Mouse (Mus musculus) heart, embryonic 15.5 days (tissue): ENCODE data around the gene Tspan14. TPM values are rescaled to one million over a fixed set of nuclear protein-coding genes. Genes with fewer than 3 reads are reported as not detected.

Experiments used
- ATAC-seq: fragments of 200-750 bp; cut with Nextera tagmentation; replicated peaks from 2 replicates; pipeline ENCODE4 v1.8.0; 2017; ENCODE audit warnings: low read depth, moderate TSS enrichment; ENCODE audit not compliant: insufficient number of reproducible peaks, insufficient read depth, low FRiP score
- H3K27ac ChIP-seq: fragments of 300-500 bp; sonication (generic); 2 replicates; pipeline ENCODE4 v1.5.1; 2015; ENCODE audit warnings: mild to moderate bottlenecking, inconsistent platforms
- H3K27me3 ChIP-seq: fragments of 300-500 bp; sonication (generic); 2 replicates; pipeline ENCODE4 v1.6.1; 2015; ENCODE audit warnings: inconsistent platforms
- H3K36me3 ChIP-seq: fragments of 300-500 bp; sonication (generic); 2 replicates; pipeline ENCODE4 v1.6.1; 2015; ENCODE audit warnings: mild to moderate bottlenecking, inconsistent platforms
- H3K4me1 ChIP-seq: fragments of 300-500 bp; sonication (generic); replicated peaks from 2 replicates; pipeline ENCODE4 v1.6.1; 2015; ENCODE audit warnings: inconsistent platforms
- H3K4me2 ChIP-seq: fragments of 300-500 bp; sonication (generic); 2 replicates; pipeline ENCODE4 v1.6.1; 2015; ENCODE audit warnings: inconsistent platforms, mild to moderate bottlenecking, moderate library complexity
- H3K4me3 ChIP-seq: fragments of 300-500 bp; sonication (generic); 2 replicates; pipeline ENCODE4 v1.5.1; 2015; ENCODE audit warnings: mild to moderate bottlenecking, inconsistent platforms
- H3K9ac ChIP-seq: fragments of 300-500 bp; sonication (generic); 2 replicates; pipeline ENCODE4 v1.6.1; 2015; ENCODE audit warnings: mild to moderate bottlenecking, inconsistent platforms
- H3K9me3 ChIP-seq: fragments of 300-500 bp; sonication (generic); replicated peaks from 2 replicates; pipeline ENCODE4 v1.6.1; 2016; ENCODE audit warnings: inconsistent platforms
- WGBS: fragments of 180-500 bp; shearing (Covaris S2); methylation state at CpG from one replicate; pipeline ENCODE4 v1.1.7; 2015; ENCODE audit warnings: mixed read lengths; 5-methylcytosine and 5-hydroxymethylcytosine counted together
- polyA plus RNA-seq: library from polyadenylated mRNA; unstranded; fragments of >200 nt; fragmentation: Nextera tagmentation; extraction: Ambion mirVana; gene quantifications from 2 replicates; pipeline ENCODE4 v1.2.1, GENCODE M21; 2015

Tspan14 gene
- polyA plus RNA-seq, 1 experiment from 2014 or later = 32.7 TPM

GRCm38 (mm10) chr14:40949730-40950614 is 16.6 kb downstream of the Tspan14 start:
- peak overlapping the region; percentile 45; the same call in 1 of the 2 replicates for H3K27ac ChIP-seq
- ATAC-seq = no peak

GRCm38 (mm10) chr14:40949047-40949446 is 17.6 kb downstream of the Tspan14 start:
- Histone ChIP-seq H3K4me1 (peaks cover 44% of the 10 kb centered on the region), H3K27me3 (no peaks in the 10 kb centered on the region), H3K9ac (no peak overlapping the region), H3K9me3 (no peaks in the 10 kb centered on the region), H3K4me2 (no peak overlapping the region), H3K4me3 (no peak overlapping the region), H3K36me3 (no peaks in the 10 kb centered on the region), H3K27ac (peak overlapping the region; percentile 63)
- WGBS = 66% methylated on average over 3 of the region's 3 CpGs
- no peak for ATAC-seq

More at GRCm38 (mm10) chr14:40949730-40950614, 16.6 kb downstream of the Tspan14 start:
- Histone ChIP-seq H3K27me3 (no peaks in the 10 kb centered on the region), H3K9me3 (no peaks in the 10 kb centered on the region), H3K4me3 (no peak overlapping the region), H3K36me3 (no peaks in the 10 kb centered on the region), H3K9ac (no peak overlapping the region), H3K4me2 (no peak overlapping the region), H3K4me1 (peaks cover 48% of the 10 kb centered on the region)
- 73% methylated on average over 7 of the region's 7 CpGs for WGBS

- Histone ChIP-seq H3K27ac (peak overlapping the region; percentile 63), H3K4me1 (peaks cover 43% of the 10 kb centered on the region), H3K9ac (no peak overlapping the region), H3K27me3 (no peaks in the 10 kb centered on the region), H3K36me3 (no peaks in the 10 kb centered on the region), H3K9me3 (no peaks in the 10 kb centered on the region), H3K4me3 (no peak overlapping the region), H3K4me2 (no peak overlapping the region)
- WGBS = 84% methylated on average over 5 of the region's 5 CpGs
- no peak for ATAC-seq
These were observed 18.1 kb downstream of the Tspan14 start for GRCm38 (mm10) chr14:40948522-40948921.

DNA sequence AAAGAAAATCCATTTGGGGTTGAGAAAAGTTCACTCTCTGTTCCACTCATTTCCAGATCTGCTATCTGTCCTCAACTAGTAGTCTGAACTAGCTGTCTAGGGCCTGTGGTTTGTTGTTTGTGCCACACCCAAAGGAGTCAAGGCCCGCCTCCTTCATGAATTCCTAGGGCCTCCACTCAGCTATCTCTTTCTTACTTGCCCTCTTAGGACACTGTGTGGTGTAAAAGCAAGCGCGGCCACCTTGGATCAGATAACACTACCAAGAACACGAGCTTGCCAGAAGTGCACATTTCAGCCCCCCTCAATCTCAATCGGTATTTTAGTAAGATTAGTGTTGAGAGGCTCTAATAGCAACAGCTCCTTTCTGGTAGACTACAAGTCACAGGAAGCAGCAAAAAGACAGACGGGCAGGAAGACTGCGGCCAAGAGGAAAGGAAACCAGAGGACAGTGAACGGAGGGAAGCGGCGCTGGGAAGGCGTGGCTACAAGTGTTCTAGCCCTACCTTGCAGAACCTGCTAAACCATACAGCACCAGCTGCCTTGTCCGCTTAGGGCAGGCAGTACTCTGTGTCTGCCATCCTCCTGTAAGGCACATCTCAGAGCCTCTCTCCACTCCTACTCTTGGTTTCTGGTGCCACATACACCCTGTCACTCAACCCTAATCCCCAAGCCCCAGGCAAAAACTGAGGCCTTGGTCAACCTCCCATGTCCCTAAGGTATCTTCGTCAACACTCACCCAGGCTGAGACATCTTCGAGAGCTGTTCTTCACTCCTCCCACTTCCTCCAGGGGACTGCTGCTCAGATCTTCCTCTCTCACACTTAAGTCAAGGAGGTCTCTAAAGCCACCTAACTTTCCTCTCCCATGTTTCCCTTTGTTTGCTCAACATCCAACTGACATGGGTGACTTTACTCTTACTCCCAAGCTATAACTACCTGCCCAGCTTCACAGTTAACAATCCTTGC is 18.9 kb downstream of the Tspan14 start:
- peaks cover 35% of the 10 kb centered on the region for H3K4me1 ChIP-seq
- WGBS = 44% methylated on average over 14 of the region's 14 CpGs
- H3K9ac ChIP-seq = no peak overlapping the region
- H3K4me2 ChIP-seq = peak overlapping the region; percentile 30; the same call in 1 of the 2 replicates
- no peaks in the 10 kb centered on the region for H3K36me3 ChIP-seq
- 0 out of 2 replicates have a peak, but pooled peaks have one; percentile 44 for ATAC-seq
- no peaks in the 10 kb centered on the region for H3K27me3 ChIP-seq
- H3K27ac ChIP-seq = peak overlapping the region; percentile 63
- no peaks in the 10 kb centered on the region for H3K9me3 ChIP-seq
- no peak overlapping the region for H3K4me3 ChIP-seq

- H3K9ac ChIP-seq = no peak overlapping the region
- H3K27me3 ChIP-seq = no peaks in the 10 kb centered on the region
- H3K36me3 ChIP-seq = no peaks in the 10 kb centered on the region
- H3K4me2 ChIP-seq = no peak overlapping the region
- H3K9me3 ChIP-seq = no peaks in the 10 kb centered on the region
- no peak overlapping the region for H3K27ac ChIP-seq
- peaks cover 31% of the 10 kb centered on the region for H3K4me1 ChIP-seq
- 75% methylated on average over 2 of the region's 2 CpGs for WGBS
- no peak overlapping the region for H3K4me3 ChIP-seq
- no peak for ATAC-seq
These were observed 22.8 kb downstream of the Tspan14 start for GRCm38 (mm10) chr14:40943802-40944201.

- WGBS = 84% methylated on average over 2 of the region's 2 CpGs
- peaks cover 21% of the 10 kb centered on the region for H3K4me1 ChIP-seq
- H3K27me3 ChIP-seq = no peaks in the 10 kb centered on the region
- H3K27ac ChIP-seq = no peak overlapping the region
- no peak for ATAC-seq
- no peak overlapping the region for H3K4me2 ChIP-seq
- no peak overlapping the region for H3K9ac ChIP-seq
- no peaks in the 10 kb centered on the region for H3K36me3 ChIP-seq
- no peaks in the 10 kb centered on the region for H3K9me3 ChIP-seq
- H3K4me3 ChIP-seq = no peak overlapping the region
These were observed 24.2 kb downstream of the Tspan14 start for GRCm38 (mm10) chr14:40942429-40942828.

GRCm38 (mm10) chr14:40938380-40938987 is 28.1 kb downstream of the Tspan14 start:
- Histone ChIP-seq H3K4me2 (no peak overlapping the region), H3K27me3 (no peaks in the 10 kb centered on the region), H3K4me3 (no peak overlapping the region), H3K9me3 (no peaks in the 10 kb centered on the region), H3K27ac (no peak overlapping the region), H3K4me1 (peaks cover 39% of the 10 kb centered on the region), H3K9ac (no peak overlapping the region), H3K36me3 (no peaks in the 10 kb centered on the region)
- 86% methylated on average over 11 of the region's 11 CpGs for WGBS
- no peak for ATAC-seq

DNA sequence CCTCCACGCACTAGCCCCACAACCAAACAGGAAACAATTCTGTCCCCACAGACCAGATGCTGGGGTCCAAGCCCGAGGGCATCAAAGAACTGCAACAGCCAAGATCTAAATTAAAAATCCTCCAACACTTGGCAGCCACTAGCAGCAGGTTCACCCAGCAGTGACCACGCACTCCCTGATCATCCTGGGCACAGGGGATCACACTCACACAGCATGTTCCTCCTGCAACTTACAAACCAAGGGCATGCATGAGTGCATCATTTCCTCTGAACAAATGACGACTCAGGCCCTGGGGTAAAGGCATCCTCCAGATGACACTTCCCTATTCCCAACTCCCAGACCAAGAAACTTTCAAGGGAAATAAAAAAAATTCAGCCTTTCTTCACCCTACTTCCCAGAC is 29.6 kb downstream of the Tspan14 start:
- Histone ChIP-seq H3K4me2 (no peak overlapping the region), H3K36me3 (no peaks in the 10 kb centered on the region), H3K4me1 (peaks cover 48% of the 10 kb centered on the region), H3K9me3 (no peaks in the 10 kb centered on the region), H3K27me3 (no peaks in the 10 kb centered on the region), H3K4me3 (no peak overlapping the region), H3K27ac (no peak overlapping the region), H3K9ac (no peak overlapping the region)
- no peak for ATAC-seq
- WGBS = 68% methylated on average over 4 of the region's 4 CpGs

DNA sequence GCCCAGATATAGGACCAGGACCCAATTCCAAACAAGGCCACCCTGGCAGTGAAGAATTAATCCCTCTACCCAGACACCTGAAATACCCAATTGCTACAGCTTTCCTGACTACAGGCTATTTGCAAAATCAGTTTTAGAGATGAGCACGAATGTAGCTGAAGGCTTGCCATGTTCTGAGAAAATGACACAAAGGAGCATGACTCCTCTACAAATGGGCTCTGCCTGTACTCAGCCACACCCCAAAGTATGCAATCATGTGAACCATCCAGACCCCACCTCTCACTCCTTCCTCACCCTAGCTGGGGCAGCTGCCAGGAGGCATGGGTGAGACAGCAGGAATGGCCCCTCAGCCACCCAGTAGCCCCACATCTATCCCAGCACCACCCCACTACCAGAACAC is 31.1 kb downstream of the Tspan14 start:
- Histone ChIP-seq H3K9me3 (no peaks in the 10 kb centered on the region), H3K9ac (no peak overlapping the region), H3K36me3 (no peaks in the 10 kb centered on the region), H3K27ac (no peak overlapping the region), H3K4me3 (no peak overlapping the region), H3K27me3 (no peaks in the 10 kb centered on the region), H3K4me2 (no peak overlapping the region), H3K4me1 (peaks cover 48% of the 10 kb centered on the region)
- 73% methylated on average over 1 of the region's 1 CpGs for WGBS
- no peak for ATAC-seq

DNA sequence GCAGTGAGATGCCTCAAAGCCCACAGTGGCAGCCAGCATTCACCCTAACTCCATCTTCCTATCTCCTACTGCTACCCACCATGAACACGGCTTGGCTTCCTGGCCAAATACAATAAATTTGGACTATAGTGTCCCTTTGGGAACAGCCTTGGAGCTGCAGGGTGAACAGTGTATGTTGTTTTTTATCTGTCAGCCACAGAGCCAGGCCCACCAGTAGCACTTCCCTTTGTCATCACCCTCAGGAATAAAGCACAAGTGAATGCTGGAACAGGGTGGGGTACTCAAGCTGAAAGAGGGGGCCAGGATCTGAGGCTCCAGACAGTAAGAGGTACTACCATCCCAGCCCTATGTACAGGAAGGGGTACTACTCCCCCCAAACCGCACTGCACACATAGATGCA is 31.6 kb downstream of the Tspan14 start:
- H3K4me2 ChIP-seq = no peak overlapping the region
- no peak for ATAC-seq
- H3K9ac ChIP-seq = no peak overlapping the region
- H3K27ac ChIP-seq = no peak overlapping the region
- 31% methylated on average over 2 of the region's 2 CpGs for WGBS
- peaks cover 44% of the 10 kb centered on the region for H3K4me1 ChIP-seq
- no peak overlapping the region for H3K4me3 ChIP-seq
- no peaks in the 10 kb centered on the region for H3K27me3 ChIP-seq
- H3K9me3 ChIP-seq = no peaks in the 10 kb centered on the region
- no peaks in the 10 kb centered on the region for H3K36me3 ChIP-seq

DNA sequence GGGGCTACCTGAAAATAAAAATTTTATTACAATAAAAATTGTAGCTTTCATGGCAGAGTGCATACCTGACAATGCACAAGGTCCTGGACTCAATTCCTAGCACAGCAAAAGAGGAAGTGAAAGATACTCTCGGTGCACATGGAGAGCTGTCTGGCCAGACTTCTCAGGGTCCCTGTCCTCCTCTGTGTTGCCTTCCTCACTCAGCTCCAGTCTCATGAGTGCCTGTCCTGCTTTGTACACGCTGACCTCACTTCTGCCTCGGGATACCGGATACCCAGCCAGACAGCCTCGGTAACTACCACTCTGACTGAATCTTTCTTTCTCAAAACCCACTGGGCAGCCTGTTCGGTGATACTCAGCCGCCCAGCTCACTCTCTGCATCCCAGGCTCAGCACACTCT is 33.3 kb downstream of the Tspan14 start:
- no peaks in the 10 kb centered on the region for H3K9me3 ChIP-seq
- H3K4me2 ChIP-seq = no peak overlapping the region
- WGBS = 84% methylated on average over 7 of the region's 7 CpGs
- no peak overlapping the region for H3K4me3 ChIP-seq
- peaks cover 49% of the 10 kb centered on the region for H3K4me1 ChIP-seq
- no peaks in the 10 kb centered on the region for H3K36me3 ChIP-seq
- H3K27me3 ChIP-seq = no peaks in the 10 kb centered on the region
- no peak overlapping the region for H3K9ac ChIP-seq
- no peak overlapping the region for H3K27ac ChIP-seq
- no peak for ATAC-seq
